11 mouse cellular contexts compared by ENCODE assay signal in genomic region chr12:83087555-83087954, GRCm38 (mm10).
DNase-seq lines count a peak whose midpoint lies in the region; ATAC-seq and TF ChIP-seq lines count a peak whose summit lies in the region.
"Had no signal": no experiment of that assay in that cellular context is flagged by ENCODE, and none has a peak within 500 bp of the region (broad histone marks: within the 10 kb centered on the region; RNA-seq: fewer than 3 reads in every experiment).

No protein-coding gene starts in this region.

- WGBS in lung, embryonic 14.5 days = 28% methylated on average over 7 of the region's 7 CpGs
- WGBS in heart, embryonic 11.5 days (ENCODE audit: insufficient replicate concordance) = 36% methylated on average over 7 of the region's 7 CpGs
- 36% methylated on average over 7 of the region's 7 CpGs for WGBS in intestine, embryonic 15.5 days

- peak; percentile 76 for ATAC-seq in lung, embryonic 14.5 days (ENCODE audit: insufficient read depth)
- ATAC-seq in heart, embryonic 11.5 days (replicated peaks; ENCODE audit: insufficient number of reproducible peaks, low FRiP score, low TSS enrichment) = no peak
- peak; percentile 57; the same call in 1 of the 2 replicates for ATAC-seq in intestine, embryonic 15.5 days
- ATAC-seq in erythroblast, adult 5-6 weeks (replicated peaks; ENCODE audit: low FRiP score, poor library complexity, severe bottlenecking) = no peak

- H3K27ac ChIP-seq in lung, embryonic 14.5 days (ENCODE audit: low read depth) = peak overlapping the region; percentile 50; the same call in 1 of the 2 replicates
- peak overlapping the region; percentile 38; the same call in 1 of the 2 replicates for H3K27ac ChIP-seq in heart, embryonic 11.5 days (ENCODE audit: low read depth, low read length)
- peak overlapping the region; percentile 7; the same call in 1 of the 2 replicates for H3K27ac ChIP-seq in intestine, embryonic 15.5 days

- TF ChIP-seq CTCF in lung, embryonic 14.5 days (IDR thresholded peaks at IDR 0.05; ENCODE audit: low read depth) = no peak

- no peaks in the 10 kb centered on the region for H3K9me3 ChIP-seq in lung, embryonic 14.5 days (ENCODE audit: low read depth, low read length)
- H3K9me3 ChIP-seq in heart, embryonic 11.5 days (replicated peaks; ENCODE audit: control insufficient read depth, low read length) = no peaks in the 10 kb centered on the region
- H3K9me3 ChIP-seq in intestine, embryonic 15.5 days = no peaks in the 10 kb centered on the region

- peak; percentile 75 for DNase-seq in lung, embryonic 14.5 days
- no peak for DNase-seq in lung, adult 18-20 months
- DNase-seq in kidney, postnatal 25 days = peak; percentile 45 to 61
- DNase-seq in layer of hippocampus, postnatal 36 days = no peak
- no peak for DNase-seq in cerebellum, adult 9-10 months
- DNase-seq: adrenal gland, adult 8-10 months; left cerebral cortex, postnatal 4 days; thymus, adult 18-20 months had no signal

- H3K36me3 ChIP-seq in lung, embryonic 14.5 days (ENCODE audit: insufficient read depth) = no peaks in the 10 kb centered on the region
- 0 out of 2 replicates have a peak, but pooled peaks cover 3% of the 10 kb centered on the region for H3K36me3 ChIP-seq in heart, embryonic 11.5 days (ENCODE audit: control insufficient read depth, insufficient read depth, low read length)
- no peaks in the 10 kb centered on the region for H3K36me3 ChIP-seq in intestine, embryonic 15.5 days

- peaks cover 6% of the 10 kb centered on the region for H3K4me1 ChIP-seq in lung, embryonic 14.5 days (ENCODE audit: insufficient read depth)
- H3K4me1 ChIP-seq in heart, embryonic 11.5 days (ENCODE audit: control insufficient read depth, insufficient read depth, low read length) = peaks cover 19% of the 10 kb centered on the region
- H3K4me1 ChIP-seq in intestine, embryonic 15.5 days (replicated peaks) = peaks cover 8% of the 10 kb centered on the region; the same call in 1 of the 2 replicates

- peak overlapping the region; percentile 25; the same call in 1 of the 2 replicates for H3K4me2 ChIP-seq in lung, embryonic 14.5 days
- H3K4me2 ChIP-seq in heart, embryonic 11.5 days = no peak overlapping the region
- no peak overlapping the region for H3K4me2 ChIP-seq in intestine, embryonic 15.5 days (replicated peaks)

- no peak overlapping the region for H3K4me3 ChIP-seq in lung, embryonic 14.5 days (ENCODE audit: low read depth, low read length)
- no peak overlapping the region for H3K4me3 ChIP-seq in heart, embryonic 11.5 days (ENCODE audit: low read depth, low read length)
- no peak overlapping the region for H3K4me3 ChIP-seq in intestine, embryonic 15.5 days (replicated peaks)

- H3K27me3 ChIP-seq in lung, embryonic 14.5 days (ENCODE audit: insufficient read depth, low read length) = no peaks in the 10 kb centered on the region
- no peaks in the 10 kb centered on the region for H3K27me3 ChIP-seq in heart, embryonic 11.5 days (ENCODE audit: control insufficient read depth, insufficient read depth, low read length)
- H3K27me3 ChIP-seq in intestine, embryonic 15.5 days (replicated peaks) = no peaks in the 10 kb centered on the region

- no peak overlapping the region for H3K9ac ChIP-seq in lung, embryonic 14.5 days
- no peak overlapping the region for H3K9ac ChIP-seq in heart, embryonic 11.5 days (ENCODE audit: low read depth, low read length)
- no peak overlapping the region for H3K9ac ChIP-seq in intestine, embryonic 15.5 days

Comparison
In these comparisons a context has a peak if more than half of its experiments do, and no peak if none do; other contexts are left out.
1. DNase-seq: peak in lung, embryonic 14.5 days (single experiment) and kidney, postnatal 25 days (2 of 2); none in lung, adult 18-20 months (0 of 2), layer of hippocampus, postnatal 36 days (0 of 2) and cerebellum, adult 9-10 months (single experiment).
2. ATAC-seq: peak in lung, embryonic 14.5 days (single experiment) and intestine, embryonic 15.5 days (single experiment); none in heart, embryonic 11.5 days (single experiment) and erythroblast, adult 5-6 weeks (single experiment).
3. Peak in every context shown above with its lines, with median percentiles within 50 percentile points of each other: H3K27ac ChIP-seq.